ENCODE assay signal across 8 mouse cellular contexts in the genomic region with DNA sequence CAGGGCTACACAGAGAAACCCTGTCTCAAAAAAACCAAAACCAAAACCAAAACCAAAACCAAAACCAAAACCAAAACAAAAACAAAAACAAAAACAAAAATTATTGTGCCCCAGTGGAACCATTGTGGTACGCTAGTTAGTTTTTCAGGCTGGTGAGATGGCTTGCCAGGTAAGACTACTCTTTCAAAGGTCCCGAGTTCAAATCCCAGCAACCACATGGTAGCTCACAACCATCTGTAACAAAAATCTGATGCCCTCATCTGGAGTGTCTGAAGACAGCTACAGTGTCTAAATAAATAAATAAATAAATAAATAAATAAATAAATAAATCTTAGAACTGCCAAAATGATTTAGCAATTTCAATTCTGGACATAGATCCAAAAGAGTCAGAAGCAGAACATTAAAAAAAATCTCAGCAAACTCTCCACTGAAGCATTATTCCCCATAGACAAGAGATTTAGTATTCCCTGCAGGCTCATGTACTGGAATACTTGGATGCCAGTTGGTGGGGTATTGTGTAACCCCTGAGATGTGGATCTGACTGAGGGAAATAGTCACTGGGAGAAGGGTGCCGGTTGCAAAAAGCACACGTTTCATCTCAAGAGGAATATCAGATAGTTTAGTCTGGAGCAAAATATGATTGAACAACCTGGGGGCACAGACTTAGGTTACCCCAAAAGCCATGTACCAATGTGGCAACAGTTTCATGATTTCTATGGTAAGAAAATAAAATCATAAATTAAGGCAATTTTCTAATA. TPM values are rescaled to one million over a fixed set of nuclear protein-coding genes. Genes with fewer than 3 reads are reported as not detected.
"Had no signal": no experiment of that assay in that cellular context is flagged by ENCODE, and none has a peak within 500 bp of the region (broad histone marks: within the 10 kb centered on the region; RNA-seq: fewer than 3 reads in every experiment).

No protein-coding gene starts in this region.

RNA-seq across cellular contexts. Expression of a gene that starts 31.2 kb away (rescaled TPM):
- polyA plus RNA-seq: heart, embryonic 11.5 days; heart, embryonic 13.5 days; heart, embryonic 15.5 days; hindbrain, embryonic 11.5 days; intestine, embryonic 14.5 days; kidney, embryonic 15.5 days; limb, embryonic 12.5 days; liver, embryonic 12.5 days had no signal
